Mouse (Mus musculus): ENCODE results near the gene Slc31a2. TPM values are rescaled to one million over a fixed set of nuclear protein-coding genes. Genes with fewer than 3 reads are reported as not detected.

Slc31a2 gene
- polyA plus RNA-seq, 1 experiment = 4.2 TPM

GRCm38 (mm10) chr4:62344000-62344399 is 81.6 kb downstream of the Slc31a2 start:
- Histone ChIP-seq H3K27me3 (ENCODE audit: control insufficient read depth, insufficient read depth, insufficient read length) (no peaks in the 10 kb centered on the region), H3K79me2 (ENCODE audit: control insufficient read depth, insufficient read depth) (no peaks in the 10 kb centered on the region), H3K36me3 (ENCODE audit: control insufficient read depth, insufficient read depth) (peaks cover 42% of the 10 kb centered on the region), H3ac (ENCODE audit: control insufficient read depth, insufficient read length) (no peak overlapping the region), H3K4me3 (no peak overlapping the region), H3K4me2 (ENCODE audit: low read depth) (no peak overlapping the region)
- no peak for TF ChIP-seq MYOD1 (IDR thresholded peaks at IDR 0.05; ENCODE audit: control insufficient read depth in 1 of 3, insufficient read length in 2 of 3, low read depth in 2 of 3)
- no peak for TF ChIP-seq POLR2AphosphoS2 (IDR thresholded peaks at IDR 0.05; ENCODE audit: insufficient read length, low read depth)
- TF ChIP-seq REST (IDR thresholded peaks at IDR 0.05; ENCODE audit: insufficient read depth, insufficient read length) = no peak
- no peak for TF ChIP-seq MYOG (IDR thresholded peaks at IDR 0.05; ENCODE audit: control insufficient read depth in 1 of 3, insufficient read depth in 1 of 3, insufficient read length in 2 of 3, low read depth in 2 of 3)

GRCm38 (mm10) chr4:62345827-62346226 is 83.5 kb downstream of the Slc31a2 start:
- Histone ChIP-seq H3K4me3 (no peak overlapping the region), H3K36me3 (ENCODE audit: control insufficient read depth, insufficient read depth) (peaks cover 30% of the 10 kb centered on the region), H3K4me2 (ENCODE audit: low read depth) (no peak overlapping the region), H3K27me3 (ENCODE audit: control insufficient read depth, insufficient read depth, insufficient read length) (no peaks in the 10 kb centered on the region), H3ac (ENCODE audit: control insufficient read depth, insufficient read length) (no peak overlapping the region), H3K79me2 (ENCODE audit: control insufficient read depth, insufficient read depth) (no peaks in the 10 kb centered on the region)
- no peak for TF ChIP-seq E2F4 (IDR thresholded peaks at IDR 0.05; ENCODE audit: insufficient read depth)
- TF ChIP-seq TCF12 (IDR thresholded peaks at IDR 0.05; ENCODE audit: insufficient read depth, poor library complexity, severe bottlenecking) = no peak
- TF ChIP-seq POLR2A (IDR thresholded peaks at IDR 0.05; ENCODE audit: insufficient read length, low read depth) = no peak
- TF ChIP-seq MYOD1 (IDR thresholded peaks at IDR 0.05; ENCODE audit: control insufficient read depth in 1 of 3, insufficient read length in 2 of 3, low read depth in 2 of 3) = no peak
- no peak for TF ChIP-seq POLR2AphosphoS2 (IDR thresholded peaks at IDR 0.05; ENCODE audit: insufficient read length, low read depth)
- no peak for TF ChIP-seq TCF3 (IDR thresholded peaks at IDR 0.05; ENCODE audit: insufficient read length, low read depth)
- no peak for TF ChIP-seq MAX (IDR thresholded peaks at IDR 0.05; ENCODE audit: low read depth)
- no peak for TF ChIP-seq USF1 (IDR thresholded peaks at IDR 0.05; ENCODE audit: low read depth)
- TF ChIP-seq MYOG (IDR thresholded peaks at IDR 0.05; ENCODE audit: control insufficient read depth in 1 of 3, insufficient read depth in 1 of 3, insufficient read length in 2 of 3, low read depth in 2 of 3) = no peak
- TF ChIP-seq SRF (IDR thresholded peaks at IDR 0.05; ENCODE audit: control insufficient read depth, insufficient read length, low read depth) = no peak
- TF ChIP-seq REST (IDR thresholded peaks at IDR 0.05; ENCODE audit: insufficient read depth, insufficient read length) = no peak
- TF ChIP-seq CEBPB (IDR thresholded peaks at IDR 0.05; ENCODE audit: insufficient read depth, poor library complexity, severe bottlenecking) = no peak

GRCm38 (mm10) chr4:62347605-62348328 is 85.4 kb downstream of the Slc31a2 start:
- no peak overlapping the region for H3K4me3 ChIP-seq
- no peaks in the 10 kb centered on the region for H3K27me3 ChIP-seq (ENCODE audit: control insufficient read depth, insufficient read depth, insufficient read length)
- H3K4me2 ChIP-seq (ENCODE audit: low read depth) = no peak overlapping the region
- H3K79me2 ChIP-seq (ENCODE audit: control insufficient read depth, insufficient read depth) = no peaks in the 10 kb centered on the region
- TF ChIP-seq POLR2A (IDR thresholded peaks at IDR 0.05; ENCODE audit: insufficient read length, low read depth) (no peak), MYOG (IDR thresholded peaks at IDR 0.05; ENCODE audit: control insufficient read depth in 1 of 3, insufficient read depth in 1 of 3, insufficient read length in 2 of 3, low read depth in 2 of 3) (no peak), SRF (IDR thresholded peaks at IDR 0.05; ENCODE audit: control insufficient read depth, insufficient read length, low read depth) (no peak), E2F4 (IDR thresholded peaks at IDR 0.05; ENCODE audit: insufficient read depth) (no peak)
- H3ac ChIP-seq (ENCODE audit: control insufficient read depth, insufficient read length) = no peak overlapping the region
- peaks cover 30% of the 10 kb centered on the region for H3K36me3 ChIP-seq (ENCODE audit: control insufficient read depth, insufficient read depth)

Other genes starting within 250 kb of the Slc31a2 start
- not detected for gene Mup20, start 208.4 kb upstream of the Slc31a2 start, polyA plus RNA-seq (2012; fragmentation: generic; extraction: Trizol)
- gene Mup3, start 175.2 kb upstream of the Slc31a2 start, polyA plus RNA-seq (2012; fragmentation: generic; extraction: Trizol) = not detected
- not detected for gene Mup21, start 111.7 kb upstream of the Slc31a2 start, polyA plus RNA-seq (2012; fragmentation: generic; extraction: Trizol)
- 0.46 TPM for gene Zfp37, start 31.5 kb upstream of the Slc31a2 start, polyA plus RNA-seq (2012; fragmentation: generic; extraction: Trizol)
- 18.4 TPM for gene Fkbp15, start 98.0 kb downstream of the Slc31a2 start, polyA plus RNA-seq (2012; fragmentation: generic; extraction: Trizol)
- gene Slc31a1, start 98.2 kb downstream of the Slc31a2 start, polyA plus RNA-seq (2012; fragmentation: generic; extraction: Trizol) = 22.5 TPM
- gene Cdc26, start 146.1 kb downstream of the Slc31a2 start, polyA plus RNA-seq (2012; fragmentation: generic; extraction: Trizol) = 49.2 TPM
- gene Prpf4, start 146.2 kb downstream of the Slc31a2 start, polyA plus RNA-seq (2012; fragmentation: generic; extraction: Trizol) = 6.0 TPM
- gene Rnf183, start 172.7 kb downstream of the Slc31a2 start, polyA plus RNA-seq (2012; fragmentation: generic; extraction: Trizol) = not detected
- gene Wdr31, start 208.3 kb downstream of the Slc31a2 start, polyA plus RNA-seq (2012; fragmentation: generic; extraction: Trizol) = 3.3 TPM
- gene Bspry, start 217.5 kb downstream of the Slc31a2 start, polyA plus RNA-seq (2012; fragmentation: generic; extraction: Trizol) = 1.1 TPM
- 26.8 TPM for gene Hdhd3, start 240.9 kb downstream of the Slc31a2 start, polyA plus RNA-seq (2012; fragmentation: generic; extraction: Trizol)